Mouse (Mus musculus) small intestine, adult 2 months (tissue): ENCODE measurements around the gene Olfml2b. TPM values are rescaled to one million over a fixed set of nuclear protein-coding genes. Genes with fewer than 3 reads are reported as not detected.

Source experiments
- H3K27ac ChIP-seq: fragments of 200-500 bp; 2 replicates; pipeline ENCODE4 v1.5.1; 2012; ENCODE audit warnings: low read depth, low read length, control low read depth, inconsistent platforms; ENCODE audit not compliant: insufficient read depth
- H3K27me3 ChIP-seq: fragments of 200-500 bp; 2 replicates; pipeline ENCODE4 v1.6.1; 2012; ENCODE audit warnings: mild to moderate bottlenecking, moderate library complexity, low read length, inconsistent platforms; ENCODE audit not compliant: control insufficient read depth, insufficient read depth
- H3K36me3 ChIP-seq: fragments of 200-500 bp; 2 replicates; pipeline ENCODE4 v1.6.1; 2012; ENCODE audit warnings: mild to moderate bottlenecking, low read length, control low read depth, inconsistent platforms; ENCODE audit not compliant: control insufficient read depth, insufficient read depth
- H3K4me1 ChIP-seq: fragments of 200-500 bp; 2 replicates; pipeline ENCODE4 v1.6.1; 2012; ENCODE audit warnings: low read length, inconsistent platforms, mixed read lengths; ENCODE audit not compliant: control insufficient read depth, insufficient read depth, insufficient read length
- H3K4me3 ChIP-seq: fragments of 200-500 bp; 2 replicates; pipeline ENCODE4 v1.5.1; 2012; ENCODE audit warnings: low read depth, mild to moderate bottlenecking, control low read depth, inconsistent platforms, low read length, moderate library complexity
- CTCF ChIP-seq: fragments of 200-500 bp; IDR thresholded peaks from 2 replicates; pipeline ENCODE4 v1.5.1; 2012; ENCODE audit warnings: low read depth, mild to moderate bottlenecking, control low read depth, inconsistent platforms, low read length, moderate library complexity, mixed read lengths; ENCODE audit not compliant: insufficient replicate concordance, insufficient read length; ENCODE audit errors: extremely low read depth
- POLR2A ChIP-seq: fragments of 200-500 bp; IDR thresholded peaks from 2 replicates; pipeline ENCODE4 v1.6.1; 2012; ENCODE audit warnings: low read depth, mild to moderate bottlenecking, control low read depth, inconsistent platforms, low read length, moderate library complexity
- WGBS: fragments of 180-500 bp; shearing (Covaris S2); methylation state at CpG from one replicate; pipeline ENCODE4 v1.1.7; 2018; 5-methylcytosine and 5-hydroxymethylcytosine counted together
- polyA plus RNA-seq: library from polyadenylated mRNA; depleted of rRNA; stranded (reverse); fragments of >200 nt; gene quantifications from 2 replicates; pipeline ENCODE4 v1.2.3, GENCODE M21; 2012

Gene Olfml2b
- polyA plus RNA-seq, 1 experiment = 3.2 TPM

- Histone ChIP-seq H3K36me3 (peaks cover 14% of the 10 kb centered on the region), H3K4me3 (no peak overlapping the region), H3K27ac (no peak overlapping the region), H3K27me3 (no peaks in the 10 kb centered on the region), H3K4me1 (no peaks in the 10 kb centered on the region)
- WGBS = 95% methylated on average over 7 of the region's 7 CpGs
- TF ChIP-seq CTCF (no peak), POLR2A (no peak)
Observed at GRCm38 (mm10) chr1:170711731-170712130, 67.4 kb downstream of the Olfml2b start.

- Histone ChIP-seq H3K4me3 (no peak overlapping the region), H3K27me3 (no peaks in the 10 kb centered on the region), H3K36me3 (no peaks in the 10 kb centered on the region; the same call in 1 of the 2 replicates), H3K4me1 (no peaks in the 10 kb centered on the region), H3K27ac (no peak overlapping the region)
- TF ChIP-seq POLR2A (no peak), CTCF (no peak)
- 83% methylated on average over 3 of the region's 3 CpGs for WGBS
Observed at GRCm38 (mm10) chr1:170717241-170717828, 73.0 kb downstream of the Olfml2b start.

- no peaks in the 10 kb centered on the region; the same call in 1 of the 2 replicates for H3K36me3 ChIP-seq
- TF ChIP-seq POLR2A (no peak), CTCF (no peak)
- H3K4me1 ChIP-seq = no peaks in the 10 kb centered on the region
- no peaks in the 10 kb centered on the region for H3K27me3 ChIP-seq
- H3K27ac ChIP-seq = no peak overlapping the region
- 85% methylated on average over 8 of the region's 8 CpGs for WGBS
- no peak overlapping the region for H3K4me3 ChIP-seq
Observed at GRCm38 (mm10) chr1:170718133-170718810, 73.9 kb downstream of the Olfml2b start.

GRCm38 (mm10) chr1:170721560-170721959, 77.2 kb downstream of the Olfml2b start:
- WGBS = 91% methylated on average over 5 of the region's 5 CpGs
- Histone ChIP-seq H3K4me1 (no peaks in the 10 kb centered on the region), H3K36me3 (no peaks in the 10 kb centered on the region; the same call in 1 of the 2 replicates), H3K27ac (no peak overlapping the region), H3K27me3 (no peaks in the 10 kb centered on the region), H3K4me3 (no peak overlapping the region)
- TF ChIP-seq POLR2A = no peak
- TF ChIP-seq CTCF = no peak

- Histone ChIP-seq H3K4me3 (no peak overlapping the region), H3K36me3 (no peaks in the 10 kb centered on the region; the same call in 1 of the 2 replicates), H3K27ac (no peak overlapping the region), H3K27me3 (no peaks in the 10 kb centered on the region), H3K4me1 (0 out of 2 replicates have a peak, but pooled peaks cover 1% of the 10 kb centered on the region)
- TF ChIP-seq POLR2A (no peak), CTCF (no peak)
- 86% methylated on average over 6 of the region's 6 CpGs for WGBS
Observed at GRCm38 (mm10) chr1:170728524-170728923, 84.2 kb downstream of the Olfml2b start.

- Histone ChIP-seq H3K27ac (no peak overlapping the region), H3K4me1 (0 out of 2 replicates have a peak, but pooled peaks cover 1% of the 10 kb centered on the region), H3K27me3 (no peaks in the 10 kb centered on the region), H3K36me3 (no peaks in the 10 kb centered on the region; the same call in 1 of the 2 replicates), H3K4me3 (no peak overlapping the region)
- no peak for TF ChIP-seq POLR2A
- TF ChIP-seq CTCF = no peak
- 78% methylated on average over 8 of the region's 8 CpGs for WGBS
Observed at GRCm38 (mm10) chr1:170729267-170729962, 85.1 kb downstream of the Olfml2b start.
